Mouse (Mus musculus) midbrain, postnatal 0 days (tissue): ENCODE data around the gene Btf3l4. TPM values are rescaled to one million over a fixed set of nuclear protein-coding genes. Genes with fewer than 3 reads are reported as not detected.

Experiments
- ATAC-seq: fragments of 200-750 bp; cut with Nextera tagmentation; 2 replicates; pipeline ENCODE4 v1.8.0; 2017; ENCODE audit warnings: moderate number of reproducible peaks, mild to moderate bottlenecking, moderate TSS enrichment, moderate library complexity; ENCODE audit not compliant: low FRiP score
- DNase-seq: peaks from one replicate; pipeline ENCODE4 v3.0.0-alpha.2; 2015; ENCODE audit warnings: low spot score
- H3K27ac ChIP-seq: fragments of 300-500 bp; sonication (generic); 2 replicates; pipeline ENCODE4 v1.5.1; 2014; ENCODE audit warnings: low read depth, mild to moderate bottlenecking, low read length, mixed read lengths
- H3K27me3 ChIP-seq: fragments of 300-500 bp; sonication (generic); 2 replicates; pipeline ENCODE4 v1.6.1; 2014; ENCODE audit warnings: low read length, control low read depth, mixed read lengths; ENCODE audit not compliant: insufficient read depth
- H3K36me3 ChIP-seq: fragments of 300-500 bp; sonication (generic); 2 replicates; pipeline ENCODE4 v1.6.1; 2014; ENCODE audit warnings: low read length, control low read depth, mixed read lengths; ENCODE audit not compliant: insufficient read depth
- H3K4me1 ChIP-seq: fragments of 300-500 bp; sonication (generic); 2 replicates; pipeline ENCODE4 v1.6.1; 2014; ENCODE audit warnings: mild to moderate bottlenecking, control low read depth, antibody characterized with exemption, low read length, mixed read lengths; ENCODE audit not compliant: insufficient read depth
- H3K4me2 ChIP-seq: fragments of 300-500 bp; sonication (generic); 2 replicates; pipeline ENCODE4 v1.6.1; 2014; ENCODE audit warnings: low read depth, mild to moderate bottlenecking, low read length, mixed read lengths; ENCODE audit not compliant: poor library complexity, severe bottlenecking
- H3K4me3 ChIP-seq: fragments of 300-500 bp; sonication (generic); 2 replicates; pipeline ENCODE4 v1.5.1; 2014; ENCODE audit warnings: low read depth, mild to moderate bottlenecking, low read length, moderate library complexity
- H3K9ac ChIP-seq: fragments of 300-500 bp; sonication (generic); replicated peaks from 2 replicates; pipeline ENCODE4 v1.6.1; 2014; ENCODE audit warnings: mild to moderate bottlenecking, low read length, moderate library complexity, mixed read lengths; ENCODE audit not compliant: poor library complexity, severe bottlenecking
- H3K9me3 ChIP-seq: fragments of 300-500 bp; sonication (generic); 2 replicates; pipeline ENCODE4 v1.6.1; 2016; ENCODE audit warnings: low read length, control low read depth
- CTCF ChIP-seq: IDR thresholded peaks from 2 replicates; pipeline ENCODE4 v1.5.1; 2016; ENCODE audit warnings: antibody characterized with exemption, mild to moderate bottlenecking
- WGBS: fragments of 180-500 bp; shearing (Covaris S2); extraction: QIAGEN DNeasy Blood & Tissue Kit; methylation state at CpG from one replicate; pipeline ENCODE4 v1.1.7; 2014; 5-methylcytosine and 5-hydroxymethylcytosine counted together
- polyA plus RNA-seq: library from polyadenylated mRNA; unstranded; fragments of >200 nt; fragmentation: Nextera tagmentation; extraction: Ambion mirVana; gene quantifications from 2 replicates; pipeline ENCODE4 v1.2.1, GENCODE M21; 2015
- total RNA-seq: library from RNA; depleted of rRNA; stranded (reverse); fragments of >200 nt; gene quantifications from 2 replicates; pipeline ENCODE4 v1.2.3, GENCODE M21; 2014

The Btf3l4 gene
- total and polyA plus RNA-seq, 2 experiments from 2014 or later = 101 to 164 TPM

DNA sequence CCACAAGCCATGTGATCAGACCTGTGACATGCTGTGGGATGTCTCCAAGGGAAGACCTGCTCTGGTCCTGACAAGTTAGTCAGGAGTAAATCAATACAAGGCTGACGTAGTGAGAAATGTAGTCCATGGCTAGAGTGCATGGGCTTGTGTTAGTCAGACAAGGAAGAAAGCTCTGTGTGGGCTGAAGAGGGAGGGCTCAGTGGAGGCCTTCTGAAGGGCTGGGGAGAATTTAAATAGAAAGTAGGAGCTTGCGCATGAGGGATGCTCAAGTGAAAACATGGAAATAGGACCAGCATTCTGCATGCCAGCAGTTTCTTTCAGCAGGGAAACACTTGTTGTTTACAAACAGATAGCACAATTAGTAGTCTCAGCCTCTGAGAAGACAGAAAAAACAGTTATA lies 29.9 kb downstream of the Btf3l4 start:
- TF ChIP-seq CTCF = no peak
- WGBS = 89% methylated on average over 2 of the region's 2 CpGs
- ATAC-seq (no peak), DNase-seq (no peak)
- Histone ChIP-seq H3K36me3 (no peaks in the 10 kb centered on the region), H3K9ac (no peak overlapping the region), H3K9me3 (no peaks in the 10 kb centered on the region), H3K27me3 (no peaks in the 10 kb centered on the region), H3K4me2 (no peak overlapping the region), H3K4me1 (no peaks in the 10 kb centered on the region), H3K27ac (no peak overlapping the region), H3K4me3 (no peak overlapping the region)

DNA sequence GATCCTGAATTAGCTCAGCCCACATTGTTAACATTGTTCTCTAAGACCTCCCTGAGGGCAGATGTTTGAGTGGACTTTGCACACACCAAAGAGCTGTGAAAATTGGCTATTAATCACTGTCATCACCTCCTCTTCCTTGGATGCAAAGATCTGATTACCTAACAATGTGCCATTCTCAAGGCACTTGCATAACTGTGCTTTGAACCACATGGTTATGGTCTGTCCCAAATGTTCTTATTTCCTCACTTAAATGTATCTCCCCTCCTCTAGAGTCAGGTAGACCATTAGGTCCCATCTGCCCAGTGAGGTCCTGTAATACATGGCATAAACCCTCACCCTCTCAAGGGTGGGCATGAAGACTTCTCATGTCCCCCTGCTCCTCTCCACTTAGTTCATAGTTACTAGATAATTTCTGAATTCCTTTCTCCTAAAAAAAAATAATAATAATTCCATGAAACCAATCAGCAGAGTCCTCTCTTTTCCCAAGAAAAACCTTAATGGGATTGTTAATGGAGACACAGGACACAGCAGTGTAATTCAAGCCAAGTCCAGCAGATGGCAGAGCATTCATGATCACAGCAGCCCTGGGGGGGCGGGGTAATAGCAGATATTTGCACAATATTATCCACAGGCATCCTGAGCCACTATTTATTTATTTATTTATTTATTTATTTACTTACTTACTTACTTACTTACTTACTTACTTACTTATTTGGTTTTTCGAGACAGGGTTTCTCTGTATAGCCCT lies 35.2 kb downstream of the Btf3l4 start:
- Histone ChIP-seq H3K27me3 (no peaks in the 10 kb centered on the region), H3K27ac (no peak overlapping the region), H3K4me3 (no peak overlapping the region), H3K36me3 (no peaks in the 10 kb centered on the region), H3K9me3 (no peaks in the 10 kb centered on the region), H3K4me2 (no peak overlapping the region), H3K9ac (no peak overlapping the region), H3K4me1 (no peaks in the 10 kb centered on the region)
- TF ChIP-seq CTCF = peak; percentile 76
- 65% methylated on average over 2 of the region's 2 CpGs for WGBS
- ATAC-seq (no peak), DNase-seq (peak; percentile 67)

GRCm38 (mm10) chr4:108796701-108797100 lies 36.7 kb downstream of the Btf3l4 start:
- Histone ChIP-seq H3K4me2 (no peak overlapping the region), H3K4me3 (no peak overlapping the region), H3K9me3 (no peaks in the 10 kb centered on the region), H3K9ac (no peak overlapping the region), H3K27ac (no peak overlapping the region), H3K27me3 (no peaks in the 10 kb centered on the region), H3K36me3 (no peaks in the 10 kb centered on the region), H3K4me1 (no peaks in the 10 kb centered on the region)
- no peak for DNase-seq
- no peak for TF ChIP-seq CTCF
- ATAC-seq = no peak
- 66% methylated on average over 4 of the region's 4 CpGs for WGBS

DNA sequence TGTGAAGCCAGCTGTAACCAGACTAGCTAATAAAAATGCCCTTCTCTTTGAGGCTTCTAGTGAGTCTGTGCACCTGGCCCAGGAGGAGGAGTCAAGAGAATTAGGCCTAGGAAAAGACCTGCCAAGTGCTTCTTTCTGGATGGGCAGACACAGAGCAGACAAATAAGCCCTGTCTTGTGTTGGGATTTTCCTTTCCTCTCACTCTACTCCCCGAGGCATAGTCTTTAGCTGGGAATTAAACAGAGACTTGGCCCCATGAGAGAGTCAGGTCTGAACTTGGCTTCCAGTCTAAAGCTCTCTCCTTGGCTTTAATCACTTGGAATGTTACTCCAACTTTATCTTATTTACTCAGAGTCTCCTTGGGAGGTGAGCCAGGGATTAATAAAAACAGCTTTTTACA lies 39.5 kb downstream of the Btf3l4 start:
- 42% methylated on average over 1 of the region's 1 CpGs for WGBS
- no peak overlapping the region for H3K9ac ChIP-seq
- ATAC-seq (no peak), DNase-seq (no peak)
- H3K27ac ChIP-seq = no peak overlapping the region
- no peaks in the 10 kb centered on the region for H3K36me3 ChIP-seq
- H3K4me3 ChIP-seq = no peak overlapping the region
- no peaks in the 10 kb centered on the region for H3K4me1 ChIP-seq
- no peak overlapping the region for H3K4me2 ChIP-seq
- no peak for TF ChIP-seq CTCF
- no peaks in the 10 kb centered on the region for H3K27me3 ChIP-seq
- no peaks in the 10 kb centered on the region for H3K9me3 ChIP-seq

DNA sequence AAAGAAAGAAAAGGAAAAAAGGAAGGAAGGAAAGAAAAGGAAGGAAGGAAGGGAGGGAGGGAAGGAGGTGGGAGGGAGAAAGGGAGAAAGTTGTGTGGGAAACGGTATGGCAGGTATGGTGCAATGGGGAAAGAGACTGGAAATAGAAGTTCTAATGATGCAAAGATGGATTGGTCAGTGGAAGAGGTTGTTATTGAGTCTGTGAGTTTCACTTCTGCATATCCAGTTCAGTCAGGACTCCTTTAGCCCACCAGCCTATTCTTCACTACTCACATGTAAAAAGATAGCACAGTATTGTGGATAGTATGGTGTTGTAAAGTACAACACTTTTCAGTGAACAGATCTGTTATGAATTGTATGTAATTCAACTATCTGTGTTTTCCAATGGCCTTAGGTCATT lies 42.9 kb downstream of the Btf3l4 start:
- TF ChIP-seq CTCF = no peak
- no peak overlapping the region for H3K27ac ChIP-seq
- H3K9me3 ChIP-seq = no peaks in the 10 kb centered on the region
- DNase-seq (no peak), ATAC-seq (no peak)
- H3K9ac ChIP-seq = no peak overlapping the region
- H3K4me3 ChIP-seq = no peak overlapping the region
- H3K4me1 ChIP-seq = no peaks in the 10 kb centered on the region
- no peak overlapping the region for H3K4me2 ChIP-seq
- no peaks in the 10 kb centered on the region for H3K36me3 ChIP-seq
- WGBS = 62% methylated on average over 1 of the region's 1 CpGs
- no peaks in the 10 kb centered on the region for H3K27me3 ChIP-seq

GRCm38 (mm10) chr4:108789258-108789936 lies 44.0 kb downstream of the Btf3l4 start:
- DNase-seq = no peak
- H3K27me3 ChIP-seq = no peaks in the 10 kb centered on the region
- H3K4me2 ChIP-seq = no peak overlapping the region
- 84% methylated on average over 6 of the region's 6 CpGs for WGBS
- ATAC-seq = no peak
- no peak overlapping the region for H3K4me3 ChIP-seq
- no peaks in the 10 kb centered on the region for H3K9me3 ChIP-seq
- no peak overlapping the region for H3K9ac ChIP-seq
- no peak for TF ChIP-seq CTCF
- H3K4me1 ChIP-seq = no peaks in the 10 kb centered on the region
- no peak overlapping the region for H3K27ac ChIP-seq
- H3K36me3 ChIP-seq = no peaks in the 10 kb centered on the region
